Mouse (Mus musculus) right cerebral cortex, postnatal 4 days (tissue): ENCODE measurements around the gene Urm1.
"Not testable (repeated sequence)": the region's sequence is repeated elsewhere in the genome, so short reads cannot be mapped to it uniquely, and the experiment has no call there.

Experiments used
- DNase-seq: peaks from one replicate; pipeline ENCODE4 v3.0.0-alpha.2; 2022

The Urm1 gene

GRCm38 (mm10) chr2:29868949-29869645 lies 49.2 kb downstream of the Urm1 start, which contains the start of gene Cercam:
Gene Cercam (plus strand): TSS chr2:29869164.
- peak; percentile 85 for DNase-seq

- peak; percentile 18 for DNase-seq
Measured at GRCm38 (mm10) chr2:29869646-29870451, 50.0 kb downstream of the Urm1 start.

DNA sequence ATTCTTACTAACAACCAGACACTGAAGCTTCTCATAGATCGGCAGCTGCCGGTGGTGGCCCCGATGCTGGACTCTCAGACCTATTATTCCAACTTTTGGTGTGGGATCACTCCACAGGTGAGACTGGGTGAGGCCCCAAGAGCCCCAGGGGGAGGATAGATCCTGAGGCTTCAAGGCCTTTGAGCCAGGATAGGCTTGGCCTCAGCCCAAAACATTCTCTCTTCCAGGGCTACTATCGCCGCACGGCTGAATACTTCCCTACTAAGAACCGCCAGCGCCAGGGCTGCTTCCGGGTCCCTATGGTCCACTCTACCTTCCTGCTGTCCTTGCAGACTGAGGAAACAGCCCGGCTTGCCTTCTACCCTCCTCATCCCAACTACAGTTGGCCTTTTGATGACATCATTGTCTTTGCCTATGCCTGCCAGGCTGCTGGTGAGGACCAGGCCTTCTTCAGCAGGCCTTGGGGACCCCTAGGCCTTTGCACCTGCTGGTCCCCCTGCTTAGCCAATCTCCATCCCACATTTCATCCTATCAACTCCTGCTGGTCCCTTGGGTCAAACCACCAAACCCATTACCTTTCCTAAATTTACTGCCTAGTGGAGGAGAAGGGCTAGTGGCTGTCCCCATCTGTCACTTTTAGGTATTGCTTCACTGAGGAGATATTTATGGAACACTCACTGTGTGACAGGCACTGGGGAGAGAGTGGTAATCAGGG lies 52.9 kb downstream of the Urm1 start:
- DNase-seq: no peak

DNA sequence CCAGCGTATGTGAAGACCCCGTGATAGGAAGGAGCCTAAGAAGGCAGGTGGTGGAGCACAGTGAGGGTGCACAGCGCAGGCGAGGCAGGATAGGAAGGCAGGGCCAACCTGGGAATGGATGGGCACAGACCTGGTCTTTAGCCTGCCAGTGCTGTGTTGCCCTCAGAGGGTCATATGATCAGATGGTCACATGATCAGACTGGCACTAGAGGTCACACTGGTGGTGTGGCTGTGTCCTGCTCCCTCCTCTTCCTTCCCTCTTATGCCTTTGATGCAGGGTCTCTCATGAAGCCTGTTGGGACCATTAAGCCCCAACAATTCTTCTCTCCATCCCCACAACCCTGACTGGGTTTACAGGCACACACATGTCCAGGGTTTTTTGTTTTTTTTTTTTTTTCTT lies 53.9 kb downstream of the Urm1 start:
- no peak for DNase-seq

GRCm38 (mm10) chr2:29878061-29878460 lies 58.2 kb downstream of the Urm1 start:
- DNase-seq: no peak

DNA sequence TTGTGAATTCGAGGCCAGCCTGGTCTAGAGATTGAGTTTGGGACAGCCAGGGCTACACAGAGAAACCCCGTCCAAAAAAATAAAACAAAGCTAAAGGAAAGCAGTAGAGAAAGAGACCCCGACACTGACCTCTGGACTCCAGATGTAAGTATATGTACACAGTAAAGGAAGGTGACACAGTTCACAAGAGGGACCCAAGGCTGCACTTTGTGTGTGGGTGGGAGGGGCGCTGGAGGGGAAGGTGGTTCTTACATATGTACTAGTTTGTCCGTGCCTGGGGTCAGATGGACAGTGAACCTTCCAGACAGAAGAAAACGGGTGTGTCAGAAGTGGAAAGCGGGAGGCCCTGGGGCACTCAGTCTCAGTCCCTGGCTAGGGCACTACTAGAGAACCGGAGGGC lies 59.3 kb downstream of the Urm1 start:
- DNase-seq: no peak

DNA sequence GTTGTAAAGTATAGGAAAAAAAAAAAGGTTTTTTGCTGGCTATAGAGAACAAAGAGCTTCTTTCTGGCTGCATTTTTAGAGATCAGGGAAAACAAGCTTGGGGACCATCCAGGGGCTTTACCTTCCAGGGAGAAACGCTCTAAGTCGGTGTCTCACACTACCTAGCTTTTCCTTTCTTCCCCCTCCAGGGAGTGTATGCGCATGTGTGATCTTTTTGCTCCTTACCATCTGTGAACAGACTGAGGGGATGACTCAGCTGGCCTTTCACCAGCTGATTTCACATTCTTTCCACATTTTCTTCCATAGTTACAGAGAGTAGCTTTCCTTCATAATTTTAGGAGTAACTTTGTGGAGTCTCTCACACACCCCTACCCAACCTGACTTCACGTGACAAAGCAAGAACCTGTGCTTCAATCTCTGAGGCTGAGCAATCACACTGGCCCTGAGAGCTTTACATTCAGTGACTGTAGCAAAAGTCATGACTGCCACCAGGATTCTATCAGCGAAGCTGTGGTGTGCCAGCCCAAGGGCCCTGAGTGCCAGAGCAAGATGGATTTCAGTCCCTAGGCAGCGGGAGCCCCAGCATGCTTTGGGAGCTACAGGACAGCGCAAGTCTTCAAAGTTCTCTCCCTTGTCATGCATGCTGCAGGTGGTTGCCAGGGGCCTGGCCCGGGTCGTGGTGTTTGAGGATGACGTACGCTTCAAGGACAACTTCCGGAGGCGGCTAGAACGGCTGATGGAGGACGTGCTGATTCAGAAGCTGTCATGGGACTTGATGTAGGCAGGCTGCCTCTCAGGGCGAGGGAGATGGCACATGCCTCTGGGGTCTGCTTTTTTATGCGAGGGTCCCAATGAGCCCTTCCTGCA lies 60.3 kb downstream of the Urm1 start:
- no peak for DNase-seq

GRCm38 (mm10) chr2:29886659-29887292 lies 66.9 kb downstream of the Urm1 start:
- not testable (repeated sequence) for DNase-seq

GRCm38 (mm10) chr2:29889066-29889944 lies 69.4 kb downstream of the Urm1 start, which contains the start of gene Odf2:
Gene Odf2 (plus strand): TSS chr2:29889221.
- DNase-seq: peak; percentile 100

GRCm38 (mm10) chr2:29889991-29890833 lies 70.3 kb downstream of the Urm1 start:
- peak; percentile 69 for DNase-seq

- no peak for DNase-seq
Measured at GRCm38 (mm10) chr2:29891773-29892172, 71.9 kb downstream of the Urm1 start.
